Mouse (Mus musculus) monocyte, adult 5-6 weeks (primary cell): ENCODE data around the gene Serpinb5. TPM values are rescaled to one million over a fixed set of nuclear protein-coding genes. Genes with fewer than 3 reads are reported as not detected.

ENCODE experiments used
- total RNA-seq: library from RNA; stranded (forward); fragments of 200-1000, 200-491, 200-594 nt; gene quantifications from 3 replicates; pipeline ENCODE4 v1.2.3, GENCODE M21; 2017

The Serpinb5 gene
- total RNA-seq, 1 experiment from 2014 or later = not detected

Other genes with a start within 250 kb of the Serpinb5 start
- gene Bcl2, start 146.9 kb upstream of the Serpinb5 start, total RNA-seq = 64.9 to 109 TPM (median 65.0 TPM) in 3 replicates
- gene Kdsr, start 101.4 kb upstream of the Serpinb5 start, total RNA-seq = 16.3 to 26.0 TPM (median 25.0 TPM) in 3 replicates
- 173 to 207 TPM (median 181 TPM) in 3 replicates for gene Vps4b, start 64.4 kb upstream of the Serpinb5 start, total RNA-seq
- not detected in 3 replicates for gene Serpinb12, start 73.3 kb downstream of the Serpinb5 start, total RNA-seq
- not detected in 3 replicates for gene Serpinb13, start 119.8 kb downstream of the Serpinb5 start, total RNA-seq
- not detected in 3 replicates for gene Serpinb3a, start 191.1 kb downstream of the Serpinb5 start, total RNA-seq
- gene Serpinb3d, start 222.3 kb downstream of the Serpinb5 start, total RNA-seq = not detected in 3 replicates